Mouse (Mus musculus) ES-E14 (cell line): ENCODE data around the gene Anapc15-ps.

Source experiments
- CHD2 ChIP-seq: IDR thresholded peaks from 2 replicates; pipeline ENCODE4 v1.6.1; 2014; ENCODE audit warnings: mild to moderate bottlenecking, low read depth, low read length, inconsistent platforms
- HCFC1 ChIP-seq: IDR thresholded peaks from 2 replicates; pipeline ENCODE4 v1.6.1; 2012; ENCODE audit warnings: low read length, inconsistent platforms, borderline replicate concordance; ENCODE audit not compliant: insufficient read depth
- MAFK ChIP-seq: IDR thresholded peaks from 2 replicates; pipeline ENCODE4 v1.6.1; 2014; ENCODE audit warnings: mild to moderate bottlenecking, low read depth, low read length, inconsistent platforms; ENCODE audit not compliant: insufficient read depth
- ZNF384 ChIP-seq: IDR thresholded peaks from 2 replicates; pipeline ENCODE4 v1.6.1; 2012; ENCODE audit warnings: low read depth, low read length, inconsistent platforms

DNA sequence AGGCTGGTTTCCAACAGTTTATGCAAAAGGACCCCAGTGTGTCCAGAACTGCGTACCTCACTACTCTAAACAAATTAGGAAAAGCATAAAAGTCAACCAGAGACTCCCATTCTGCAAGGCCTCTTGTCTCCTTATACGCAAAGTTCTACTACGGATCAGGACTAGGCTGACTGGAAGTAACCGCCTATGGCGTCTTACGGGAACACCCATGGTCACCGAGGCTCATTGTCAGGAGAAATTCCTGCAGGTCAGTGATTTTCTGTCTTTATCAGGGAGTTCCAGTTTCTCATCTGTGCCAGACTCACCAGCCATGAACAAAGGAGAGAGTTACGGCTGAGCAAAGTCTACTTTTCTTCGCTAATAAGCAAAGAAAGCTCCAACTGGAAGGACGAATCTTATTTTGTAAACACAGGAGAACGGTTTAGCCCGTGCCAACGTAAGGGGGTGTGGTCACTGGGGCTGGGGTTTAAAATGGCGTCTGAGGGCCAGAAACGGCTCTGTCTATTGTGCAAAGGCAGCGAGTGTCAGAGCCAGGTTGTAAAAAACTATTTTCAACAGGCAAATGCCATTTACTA, 43.9 kb upstream of the Anapc15-ps start:
- TF ChIP-seq ZNF384 (no peak), CHD2 (no peak), HCFC1 (no peak), MAFK (no peak)
